Mouse (Mus musculus) embryonic facial prominence, embryonic 15.5 days (tissue): ENCODE measurements around the gene Lrrc59. TPM values are rescaled to one million over a fixed set of nuclear protein-coding genes. Genes with fewer than 3 reads are reported as not detected.

Source experiments
- ATAC-seq: fragments of 200-750 bp; cut with Nextera tagmentation; 2 replicates; pipeline ENCODE4 v1.8.0; 2017; ENCODE audit warnings: low read depth, moderate TSS enrichment; ENCODE audit not compliant: insufficient number of reproducible peaks, low FRiP score, low TSS enrichment
- H3K27ac ChIP-seq: fragments of 300-500 bp; sonication (generic); replicated peaks from 2 replicates; pipeline ENCODE4 v1.5.1; 2015; ENCODE audit warnings: mild to moderate bottlenecking, inconsistent platforms
- H3K27me3 ChIP-seq: fragments of 300-500 bp; sonication (generic); 2 replicates; pipeline ENCODE4 v1.6.1; 2015; ENCODE audit warnings: inconsistent platforms
- H3K36me3 ChIP-seq: fragments of 300-500 bp; sonication (generic); 2 replicates; pipeline ENCODE4 v1.6.1; 2015; ENCODE audit warnings: mild to moderate bottlenecking, inconsistent platforms
- H3K4me1 ChIP-seq: fragments of 300-500 bp; sonication (generic); 2 replicates; pipeline ENCODE4 v1.6.1; 2015; ENCODE audit warnings: inconsistent platforms
- H3K4me2 ChIP-seq: fragments of 300-500 bp; sonication (generic); replicated peaks from 2 replicates; pipeline ENCODE4 v1.6.1; 2015; ENCODE audit warnings: mild to moderate bottlenecking, inconsistent platforms
- H3K4me3 ChIP-seq: fragments of 300-500 bp; sonication (generic); replicated peaks from 2 replicates; pipeline ENCODE4 v1.5.1; 2015; ENCODE audit warnings: mild to moderate bottlenecking, inconsistent platforms
- H3K9ac ChIP-seq: fragments of 300-500 bp; sonication (generic); 2 replicates; pipeline ENCODE4 v1.6.1; 2015; ENCODE audit warnings: inconsistent platforms
- H3K9me3 ChIP-seq: fragments of 300-500 bp; sonication (generic); replicated peaks from 2 replicates; pipeline ENCODE4 v1.6.1; 2016; ENCODE audit warnings: inconsistent platforms
- WGBS: fragments of 180-500 bp; shearing (Covaris S2); methylation state at CpG from one replicate; pipeline ENCODE4 v1.1.7; 2015; 5-methylcytosine and 5-hydroxymethylcytosine counted together
- polyA plus RNA-seq: library from polyadenylated mRNA; unstranded; fragments of >200 nt; fragmentation: Nextera tagmentation; extraction: Ambion mirVana; gene quantifications from 2 replicates; pipeline ENCODE4 v1.2.1, GENCODE M21; 2015

Gene Lrrc59
- 209 and 216 TPM in 2 replicates for polyA plus RNA-seq

DNA sequence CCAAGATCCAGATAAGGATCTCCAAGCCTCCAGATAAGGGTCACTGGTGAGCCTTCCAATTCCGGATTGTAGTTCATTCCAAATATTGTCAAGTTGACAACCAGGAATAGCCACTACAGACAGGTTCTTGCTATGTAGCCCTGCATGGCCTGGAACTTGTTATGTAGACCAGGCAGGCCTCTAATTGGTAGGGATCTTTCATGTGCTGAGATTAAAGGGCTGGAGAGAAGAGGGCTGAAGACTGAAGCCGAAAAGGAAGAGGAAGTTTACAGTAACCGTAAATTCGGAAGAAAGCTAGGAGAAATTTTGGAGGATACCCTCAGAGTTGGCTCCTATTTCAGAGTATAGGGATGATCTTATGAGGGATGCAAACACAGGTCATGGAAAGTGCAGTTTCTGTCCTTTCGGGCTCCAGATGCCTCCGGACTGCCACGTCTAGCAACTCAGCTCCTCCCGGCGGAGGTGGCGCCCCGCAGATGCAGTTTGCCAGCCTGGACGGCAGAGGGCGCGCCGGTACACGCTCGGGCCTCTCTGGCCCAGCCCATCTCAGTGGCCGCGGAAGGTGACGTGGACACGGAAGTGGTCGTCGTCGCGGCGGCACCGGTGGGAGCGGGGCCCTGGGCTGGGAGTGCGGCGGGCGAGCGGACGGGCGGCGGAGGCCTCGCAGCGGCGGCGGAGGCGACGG, at the start of gene Lrrc59:
Lrrc59 (plus strand) TSS at position 569 of the 685 bp plus-strand sequence.
- Histone ChIP-seq H3K4me3 (peak within 1 kb of the TSS; percentile 76), H3K4me1 (peaks cover 12% of the 10 kb centered on the region), H3K36me3 (peaks cover 24% of the 10 kb centered on the region), H3K27me3 (no peaks in the 10 kb centered on the region), H3K27ac (peak within 1 kb of the TSS; percentile 41), H3K9me3 (no peaks in the 10 kb centered on the region), H3K4me2 (peak within 1 kb of the TSS; percentile 63), H3K9ac (peak within 1 kb of the TSS; percentile 88)
- ATAC-seq: peak; percentile 92
- 6% methylated on average over 31 of the region's 41 CpGs for WGBS

DNA sequence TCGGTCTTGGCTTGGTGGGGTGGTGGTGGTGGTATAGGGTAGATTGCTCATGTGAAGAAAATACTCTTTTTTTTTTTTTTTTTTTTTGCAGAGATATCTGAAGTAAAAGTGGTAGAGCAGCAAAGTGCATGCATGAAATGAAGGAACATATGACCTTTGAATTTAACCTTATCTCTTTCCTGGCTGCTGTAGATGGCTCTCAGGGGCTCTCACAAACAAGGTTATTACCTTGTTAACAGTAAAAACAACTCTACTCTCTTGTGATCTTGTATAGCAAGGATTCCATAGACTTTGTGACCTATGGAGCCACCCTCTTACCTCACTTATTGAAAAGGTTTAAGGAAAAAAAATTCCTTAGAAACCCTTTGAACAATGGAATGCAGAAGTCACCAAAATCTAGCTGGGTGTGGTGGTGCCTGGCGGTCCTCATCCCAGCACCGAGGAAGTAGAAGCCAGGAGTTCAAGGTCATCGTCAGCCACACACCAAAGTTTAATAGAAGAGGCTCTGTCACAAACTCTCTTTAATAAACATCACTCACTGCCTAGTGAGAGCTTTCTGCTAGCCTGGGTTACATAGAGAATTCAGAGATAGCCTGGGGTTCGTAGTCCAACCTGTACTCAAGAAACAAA, 49.3 kb upstream of the Lrrc59 start:
- 89% methylated on average over 5 of the region's 5 CpGs for WGBS
- Histone ChIP-seq H3K9me3 (no peaks in the 10 kb centered on the region), H3K4me3 (no peak overlapping the region), H3K4me2 (no peak overlapping the region), H3K9ac (no peak overlapping the region), H3K4me1 (no peaks in the 10 kb centered on the region), H3K36me3 (no peaks in the 10 kb centered on the region; the same call in 1 of the 2 replicates), H3K27me3 (no peaks in the 10 kb centered on the region), H3K27ac (no peak overlapping the region)
- ATAC-seq: no peak

- Histone ChIP-seq H3K9ac (no peak overlapping the region), H3K27ac (no peak overlapping the region), H3K36me3 (no peaks in the 10 kb centered on the region), H3K9me3 (no peaks in the 10 kb centered on the region), H3K4me2 (no peak overlapping the region), H3K27me3 (no peaks in the 10 kb centered on the region), H3K4me1 (no peaks in the 10 kb centered on the region), H3K4me3 (no peak overlapping the region)
- no peak; the same call in 1 of the 2 replicates for ATAC-seq
- WGBS: 85% methylated on average over 9 of the region's 9 CpGs
These were observed 44.5 kb upstream of the Lrrc59 start for GRCm38 (mm10) chr11:94585091-94585490.

GRCm38 (mm10) chr11:94587511-94587910, 42.1 kb upstream of the Lrrc59 start:
- Histone ChIP-seq H3K4me1 (peaks cover 8% of the 10 kb centered on the region), H3K27ac (no peak overlapping the region), H3K4me2 (no peak overlapping the region), H3K9ac (no peak overlapping the region), H3K36me3 (no peaks in the 10 kb centered on the region), H3K9me3 (no peaks in the 10 kb centered on the region), H3K4me3 (no peak overlapping the region), H3K27me3 (no peaks in the 10 kb centered on the region)
- WGBS: 73% methylated on average over 6 of the region's 6 CpGs
- ATAC-seq: no peak

- Histone ChIP-seq H3K4me3 (no peak overlapping the region), H3K27ac (no peak overlapping the region), H3K4me1 (peaks cover 16% of the 10 kb centered on the region), H3K9me3 (no peaks in the 10 kb centered on the region), H3K36me3 (peaks cover 6% of the 10 kb centered on the region; the same call in 1 of the 2 replicates), H3K27me3 (no peaks in the 10 kb centered on the region), H3K4me2 (no peak overlapping the region), H3K9ac (no peak overlapping the region)
- WGBS: 70% methylated on average over 7 of the region's 7 CpGs
- ATAC-seq: no peak
These were observed 33.2 kb upstream of the Lrrc59 start for GRCm38 (mm10) chr11:94596311-94596852.

GRCm38 (mm10) chr11:94597319-94597718, 32.2 kb upstream of the Lrrc59 start:
- Histone ChIP-seq H3K36me3 (peaks cover 6% of the 10 kb centered on the region; the same call in 1 of the 2 replicates), H3K4me2 (no peak overlapping the region), H3K4me1 (peaks cover 15% of the 10 kb centered on the region), H3K9me3 (no peaks in the 10 kb centered on the region), H3K9ac (no peak overlapping the region), H3K4me3 (no peak overlapping the region), H3K27me3 (no peaks in the 10 kb centered on the region), H3K27ac (no peak overlapping the region)
- ATAC-seq: no peak
- WGBS: 72% methylated on average over 4 of the region's 4 CpGs

DNA sequence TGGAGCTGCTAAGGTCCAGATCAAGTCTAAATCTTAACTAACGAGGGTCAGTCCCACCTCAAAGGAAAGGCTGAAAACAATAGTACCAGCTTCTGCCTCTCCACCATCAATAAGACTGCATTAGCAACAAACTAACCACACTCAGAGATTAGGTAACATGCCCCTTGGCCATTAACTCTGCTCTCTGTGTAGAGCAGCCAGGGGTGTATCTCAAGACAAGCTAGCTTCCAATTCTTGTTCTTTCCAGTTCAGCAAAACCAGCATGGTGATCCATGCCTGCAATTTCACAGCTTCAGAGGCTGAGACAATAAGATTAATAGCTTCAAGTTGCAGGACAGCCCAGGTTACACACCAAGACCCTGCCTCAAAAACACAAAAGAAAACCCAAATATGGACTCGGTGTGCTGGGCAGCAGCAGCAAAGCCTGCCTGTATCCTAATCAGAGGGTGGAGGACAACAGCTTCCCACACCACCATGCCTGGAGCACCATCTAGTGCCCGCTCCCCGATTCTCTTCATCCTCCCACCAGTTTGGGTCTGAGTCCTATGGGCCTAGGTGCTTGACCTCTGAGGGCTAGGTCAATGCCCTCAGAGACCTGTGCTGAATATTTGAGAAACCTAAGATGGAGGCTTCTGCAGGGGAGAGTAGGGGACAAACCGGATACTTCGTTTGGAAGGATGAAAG, 31.0 kb upstream of the Lrrc59 start:
- Histone ChIP-seq H3K9ac (no peak overlapping the region), H3K9me3 (no peaks in the 10 kb centered on the region), H3K36me3 (peaks cover 6% of the 10 kb centered on the region; the same call in 1 of the 2 replicates), H3K27ac (no peak overlapping the region), H3K4me1 (peaks cover 15% of the 10 kb centered on the region), H3K27me3 (no peaks in the 10 kb centered on the region), H3K4me3 (no peak overlapping the region), H3K4me2 (no peak overlapping the region)
- no peak for ATAC-seq
- WGBS: 54% methylated on average over 6 of the region's 6 CpGs

GRCm38 (mm10) chr11:94600447-94600846, 29.1 kb upstream of the Lrrc59 start:
- WGBS: 90% methylated on average over 7 of the region's 7 CpGs
- peaks cover 6% of the 10 kb centered on the region; the same call in 1 of the 2 replicates for H3K36me3 ChIP-seq
- H3K27me3 ChIP-seq: no peaks in the 10 kb centered on the region
- H3K9ac ChIP-seq: no peak overlapping the region
- no peak for ATAC-seq
- H3K4me3 ChIP-seq: peak overlapping the region; percentile 60; the same call in 1 of the 2 replicates
- H3K4me1 ChIP-seq: peaks cover 15% of the 10 kb centered on the region
- no peaks in the 10 kb centered on the region for H3K9me3 ChIP-seq
- no peak overlapping the region for H3K27ac ChIP-seq
- H3K4me2 ChIP-seq: peak overlapping the region; percentile 70

- Histone ChIP-seq H3K27me3 (no peaks in the 10 kb centered on the region), H3K9me3 (no peaks in the 10 kb centered on the region), H3K4me3 (peak within 1 kb of the TSS; percentile 60), H3K36me3 (peaks cover 2% of the 10 kb centered on the region; the same call in 1 of the 2 replicates), H3K27ac (peak within 1 kb of the TSS; percentile 71), H3K4me1 (peaks cover 15% of the 10 kb centered on the region), H3K4me2 (peak within 1 kb of the TSS; percentile 70), H3K9ac (peak within 1 kb of the TSS; percentile 45)
- WGBS: 2% methylated on average over 50 of the region's 52 CpGs
- peak; percentile 88 for ATAC-seq
These were observed 28.0 kb upstream of the Lrrc59 start, which contains the start of gene Acsf2 for GRCm38 (mm10) chr11:94601321-94602281. Gene Acsf2, minus strand, starts transcription at chr11:94601871.

DNA sequence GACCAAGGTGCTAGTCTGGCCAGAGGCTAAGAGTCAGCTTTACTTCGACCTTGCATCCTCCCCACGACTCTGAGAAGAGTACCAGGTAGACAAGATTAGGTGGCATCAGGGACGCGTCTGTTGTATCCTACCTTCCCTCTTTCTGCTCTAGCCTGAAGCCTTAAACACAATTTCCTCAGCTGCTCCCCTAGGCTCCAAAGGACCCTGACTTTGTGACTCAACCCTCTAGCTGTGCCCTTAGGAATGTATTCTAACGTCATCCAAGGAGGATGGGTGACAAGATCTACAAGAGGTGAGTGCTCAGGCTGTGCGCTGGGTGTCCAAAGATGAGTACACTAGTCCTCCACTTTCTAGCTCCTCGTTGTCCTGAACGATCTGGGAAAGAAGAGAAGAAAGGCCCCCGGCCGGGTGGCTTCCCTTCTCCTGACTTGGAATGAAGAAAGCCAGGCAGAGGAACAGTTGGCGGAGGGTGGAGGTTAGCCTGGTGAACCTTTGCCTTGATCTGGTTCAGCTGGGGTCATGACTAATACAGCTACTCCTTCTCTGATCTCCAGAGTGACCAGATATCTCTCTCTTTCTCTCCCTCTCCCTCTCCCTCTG, 27.1 kb upstream of the Lrrc59 start:
- H3K36me3 ChIP-seq: no peaks in the 10 kb centered on the region
- 64% methylated on average over 11 of the region's 11 CpGs for WGBS
- H3K4me2 ChIP-seq: peak overlapping the region; percentile 70
- peak overlapping the region; percentile 71 for H3K27ac ChIP-seq
- H3K9ac ChIP-seq: no peak overlapping the region
- peak overlapping the region; percentile 60 for H3K4me3 ChIP-seq
- H3K4me1 ChIP-seq: peaks cover 16% of the 10 kb centered on the region
- H3K27me3 ChIP-seq: no peaks in the 10 kb centered on the region
- H3K9me3 ChIP-seq: no peaks in the 10 kb centered on the region
- ATAC-seq: no peak
